Mouse (Mus musculus) liver, adult 2 months (tissue): ENCODE data around the gene Serf1. TPM values are rescaled to one million over a fixed set of nuclear protein-coding genes. Genes with fewer than 3 reads are reported as not detected.

Source experiments
- DNase-seq: peaks from one replicate; pipeline ENCODE4 v3.0.0-alpha.2; 2011; ENCODE audit warnings: low read depth, low spot score; ENCODE audit errors: extremely low read depth
- H3K27ac ChIP-seq: fragments of 200-500 bp; replicated peaks from 2 replicates; pipeline ENCODE4 v1.5.1; 2012; ENCODE audit warnings: low read depth, mild to moderate bottlenecking, control low read depth, inconsistent platforms, low read length; ENCODE audit not compliant: insufficient read depth
- H3K27me3 ChIP-seq: fragments of 200-500 bp; 2 replicates; pipeline ENCODE4 v1.6.1; 2012; ENCODE audit warnings: mild to moderate bottlenecking, moderate library complexity, low read length, inconsistent platforms; ENCODE audit not compliant: control insufficient read depth, insufficient read depth
- H3K36me3 ChIP-seq: fragments of 200-500 bp; 2 replicates; pipeline ENCODE4 v1.6.1; 2012; ENCODE audit warnings: low read length, inconsistent platforms; ENCODE audit not compliant: control insufficient read depth, insufficient read depth
- H3K4me1 ChIP-seq: fragments of 200-500 bp; 2 replicates; pipeline ENCODE4 v1.6.1; 2011; ENCODE audit warnings: low read length; ENCODE audit not compliant: control insufficient read depth, insufficient read depth
- H3K4me3 ChIP-seq: fragments of 200-500 bp; 2 replicates; pipeline ENCODE4 v1.5.1; 2011; ENCODE audit warnings: low read depth, mild to moderate bottlenecking, control low read depth, low read length, moderate library complexity; ENCODE audit not compliant: insufficient read depth
- H3K79me2 ChIP-seq: fragments of 200-500 bp; 2 replicates; pipeline ENCODE4 v1.6.1; 2012; ENCODE audit warnings: inconsistent platforms, mild to moderate bottlenecking, low read length, moderate library complexity; ENCODE audit not compliant: control insufficient read depth, insufficient read depth
- H3K9ac ChIP-seq: fragments of 200-500 bp; 2 replicates; pipeline ENCODE4 v1.6.1; 2012; ENCODE audit warnings: low read depth, mild to moderate bottlenecking, control low read depth, inconsistent platforms, low read length
- CTCF ChIP-seq: fragments of 200-500 bp; IDR thresholded peaks from 2 replicates; pipeline ENCODE4 v1.5.1; 2011; ENCODE audit warnings: low read depth, low read length, control low read depth
- POLR2A ChIP-seq: fragments of 200-500 bp; IDR thresholded peaks from 2 replicates; pipeline ENCODE4 v1.6.1; 2011; ENCODE audit warnings: low read length, control low read depth; ENCODE audit not compliant: insufficient read depth; ENCODE audit errors: extremely low read depth
- whole genome bisulfite sequencing: fragments of 180-500 bp; shearing (Covaris S2); methylation state at CpG from one replicate; pipeline ENCODE4 v1.1.7; 2018; 5-methylcytosine and 5-hydroxymethylcytosine counted together
- polyA plus RNA-seq: library from polyadenylated mRNA; depleted of rRNA; stranded (reverse); fragments of >200 nt; gene quantifications from 2 replicates; pipeline ENCODE4 v1.2.3, GENCODE M21; 2012; rRNA removed
- total RNA-seq: library from RNA; depleted of rRNA; stranded (reverse); fragments of >200 nt; gene quantifications from 2 replicates; pipeline ENCODE4 v1.2.3, GENCODE M21; 2014; rRNA removed

Gene Serf1
- total RNA-seq = 7.2 and 7.6 TPM in 2 replicates
- polyA plus RNA-seq = 7.5 and 8.7 TPM in 2 replicates

- TF ChIP-seq CTCF = no peak
- 0 out of 2 replicates have a peak, but pooled peaks have one; percentile 11 for TF ChIP-seq POLR2A
These were observed at the start of gene Serf1 for GRCm38 (mm10) chr13:100107652-100108472. Gene Serf1, plus strand, starts transcription at chr13:100108012.

GRCm38 (mm10) chr13:100063936-100064335, 43.9 kb upstream of the Serf1 start:
- H3K27me3 ChIP-seq = no peaks in the 10 kb centered on the region
- H3K4me1 ChIP-seq = no peaks in the 10 kb centered on the region
- H3K9ac ChIP-seq = no peak overlapping the region
- no peak for DNase-seq
- no peak overlapping the region for H3K4me3 ChIP-seq
- H3K36me3 ChIP-seq = peaks cover 62% of the 10 kb centered on the region
- H3K27ac ChIP-seq = no peak overlapping the region
- H3K79me2 ChIP-seq = no peaks in the 10 kb centered on the region
- 93% methylated on average over 3 of the region's 3 CpGs for WGBS
- TF ChIP-seq CTCF (no peak), POLR2A (no peak)

More at GRCm38 (mm10) chr13:100107652-100108472, at the start of gene Serf1:
- 1% methylated on average over 72 of the region's 76 CpGs for WGBS
- Histone ChIP-seq H3K27me3 (no peaks in the 10 kb centered on the region), H3K9ac (peak within 1 kb of the TSS; percentile 87), H3K4me1 (peaks cover 5% of the 10 kb centered on the region), H3K4me3 (peak within 1 kb of the TSS; percentile 89), H3K79me2 (peaks cover 5% of the 10 kb centered on the region; the same call in 1 of the 2 replicates), H3K27ac (peak within 1 kb of the TSS; percentile 20; the same call in 1 of the 2 replicates), H3K36me3 (no peaks in the 10 kb centered on the region)
- peak; percentile 43 for DNase-seq

GRCm38 (mm10) chr13:100067821-100068220, 40.0 kb upstream of the Serf1 start:
- Histone ChIP-seq H3K4me1 (no peaks in the 10 kb centered on the region), H3K36me3 (peaks cover 67% of the 10 kb centered on the region), H3K27me3 (no peaks in the 10 kb centered on the region), H3K4me3 (no peak overlapping the region), H3K27ac (no peak overlapping the region), H3K9ac (no peak overlapping the region), H3K79me2 (no peaks in the 10 kb centered on the region)
- TF ChIP-seq POLR2A (no peak), CTCF (no peak)
- 78% methylated on average over 6 of the region's 6 CpGs for WGBS
- DNase-seq = no peak

GRCm38 (mm10) chr13:100071473-100071872, 36.3 kb upstream of the Serf1 start:
- no peak for DNase-seq
- Histone ChIP-seq H3K36me3 (peaks cover 62% of the 10 kb centered on the region), H3K27ac (no peak overlapping the region), H3K4me3 (no peak overlapping the region), H3K9ac (no peak overlapping the region), H3K27me3 (no peaks in the 10 kb centered on the region), H3K4me1 (no peaks in the 10 kb centered on the region), H3K79me2 (no peaks in the 10 kb centered on the region)
- TF ChIP-seq POLR2A (no peak), CTCF (no peak)
- WGBS = 92% methylated on average over 8 of the region's 8 CpGs

GRCm38 (mm10) chr13:100098808-100099207, 9.0 kb upstream of the Serf1 start:
- Histone ChIP-seq H3K79me2 (peaks cover 12% of the 10 kb centered on the region; the same call in 1 of the 2 replicates), H3K27me3 (no peaks in the 10 kb centered on the region), H3K36me3 (peaks cover 41% of the 10 kb centered on the region), H3K9ac (no peak overlapping the region), H3K27ac (no peak overlapping the region), H3K4me3 (no peak overlapping the region), H3K4me1 (peaks cover 9% of the 10 kb centered on the region)
- no peak for DNase-seq
- TF ChIP-seq CTCF (no peak), POLR2A (no peak)
- 90% methylated on average over 6 of the region's 6 CpGs for WGBS
